Mouse (Mus musculus) limb, embryonic 14.5 days (tissue): ENCODE data around the gene Prr14. TPM values are rescaled to one million over a fixed set of nuclear protein-coding genes. Genes with fewer than 3 reads are reported as not detected.
"Not testable (repeated sequence)": the region's sequence is repeated elsewhere in the genome, so short reads cannot be mapped to it uniquely, and the experiment has no call there.

ENCODE experiments used
- ATAC-seq: fragments of 200-750 bp; cut with Nextera tagmentation; 2 replicates; pipeline ENCODE4 v1.8.0; 2017; ENCODE audit warnings: low read depth, moderate number of reproducible peaks, moderate TSS enrichment; ENCODE audit not compliant: low FRiP score
- DNase-seq: peaks from one replicate; pipeline ENCODE4 v3.0.0-alpha.2; 2015; ENCODE audit warnings: low spot score
- H3K27ac ChIP-seq: fragments of 300-500 bp; sonication (generic); replicated peaks from 2 replicates; pipeline ENCODE4 v1.5.1; 2014; ENCODE audit warnings: low read depth, mild to moderate bottlenecking, low read length, moderate library complexity, mixed read lengths
- H3K27me3 ChIP-seq: fragments of 300-500 bp; sonication (generic); 2 replicates; pipeline ENCODE4 v1.6.1; 2014; ENCODE audit warnings: low read length, mixed read lengths; ENCODE audit not compliant: control insufficient read depth, insufficient read depth
- H3K36me3 ChIP-seq: fragments of 300-500 bp; sonication (generic); 2 replicates; pipeline ENCODE4 v1.6.1; 2014; ENCODE audit warnings: mild to moderate bottlenecking, low read length, moderate library complexity, mixed read lengths; ENCODE audit not compliant: control insufficient read depth, insufficient read depth
- H3K4me1 ChIP-seq: fragments of 300-500 bp; sonication (generic); 2 replicates; pipeline ENCODE4 v1.6.1; 2014; ENCODE audit warnings: antibody characterized with exemption, low read length, mixed read lengths; ENCODE audit not compliant: control insufficient read depth, insufficient read depth
- H3K4me2 ChIP-seq: fragments of 300-500 bp; sonication (generic); replicated peaks from 2 replicates; pipeline ENCODE4 v1.6.1; 2014; ENCODE audit warnings: low read depth, mild to moderate bottlenecking, low read length, moderate library complexity; ENCODE audit not compliant: severe bottlenecking
- H3K4me3 ChIP-seq: fragments of 300-500 bp; sonication (generic); replicated peaks from 2 replicates; pipeline ENCODE4 v1.5.1; 2014; ENCODE audit warnings: low read length
- H3K9ac ChIP-seq: fragments of 300-500 bp; sonication (generic); 2 replicates; pipeline ENCODE4 v1.6.1; 2014; ENCODE audit warnings: mild to moderate bottlenecking, low read depth, low read length, moderate library complexity; ENCODE audit not compliant: severe bottlenecking
- H3K9me3 ChIP-seq: fragments of 300-500 bp; sonication (generic); 2 replicates; pipeline ENCODE4 v1.6.1; 2016; ENCODE audit warnings: low read length; ENCODE audit not compliant: control insufficient read depth
- POLR2A ChIP-seq: fragments of 200-500 bp; IDR thresholded peaks from 2 replicates; pipeline ENCODE4 v1.8.0; 2012; ENCODE audit warnings: inconsistent platforms, mild to moderate bottlenecking, moderate library complexity, borderline replicate concordance; ENCODE audit not compliant: insufficient read depth, insufficient read length; ENCODE audit errors: extremely low read depth
- WGBS: fragments of 180-500 bp; shearing (Covaris S2); extraction: QIAGEN DNeasy Blood & Tissue Kit; methylation state at CpG from one replicate; pipeline ENCODE4 v1.1.7; 2014; 5-methylcytosine and 5-hydroxymethylcytosine counted together
- polyA plus RNA-seq, 2 experiments: library from polyadenylated mRNA; depleted of rRNA in 1 of 2; stranded (reverse) in 1 of 2; unstranded in 1 of 2; fragments of >200 nt; fragmentation: Nextera tagmentation in 1 of 2; extraction: Ambion mirVana in 1 of 2; gene quantifications; 2 replicates each; pipeline versions ENCODE4 v1.2.1 to v1.2.3; 2012 to 2014

Gene Prr14
- polyA plus RNA-seq, 2 experiments, result 43.7 to 65.8 TPM

DNA sequence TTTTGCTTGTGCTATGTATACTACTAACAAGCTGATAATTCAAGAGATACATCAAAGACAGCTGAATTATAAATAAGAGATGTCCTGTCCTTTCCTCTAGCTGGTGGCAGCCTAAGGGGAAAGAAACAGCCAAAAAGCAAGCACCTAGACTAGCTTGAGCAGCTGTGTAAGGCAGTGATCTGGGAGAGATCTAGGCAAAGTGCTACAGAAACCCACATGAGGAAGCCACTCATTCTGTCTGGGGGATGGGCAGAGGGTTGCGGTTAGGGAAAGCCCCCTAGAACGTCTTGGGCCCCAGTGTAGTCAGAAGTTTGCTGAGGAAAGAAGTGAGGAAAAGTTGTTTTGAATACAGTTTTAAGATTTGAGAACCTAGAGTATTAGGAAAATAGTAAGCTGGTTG is 20.9 kb downstream of the Prr14 start:
- no peak for ATAC-seq
- 59% methylated on average over 2 of the region's 2 CpGs for WGBS
- no peaks in the 10 kb centered on the region for H3K9me3 ChIP-seq
- H3K27ac ChIP-seq, result no peak overlapping the region; the same call in 1 of the 2 replicates
- peak overlapping the region; percentile 92 for H3K9ac ChIP-seq
- no peaks in the 10 kb centered on the region for H3K27me3 ChIP-seq
- H3K36me3 ChIP-seq, result peaks cover 59% of the 10 kb centered on the region
- no peak for TF ChIP-seq POLR2A
- peak overlapping the region; percentile 86 for H3K4me2 ChIP-seq
- no peak for DNase-seq
- H3K4me1 ChIP-seq, result peaks cover 14% of the 10 kb centered on the region
- peak overlapping the region; percentile 89 for H3K4me3 ChIP-seq

DNA sequence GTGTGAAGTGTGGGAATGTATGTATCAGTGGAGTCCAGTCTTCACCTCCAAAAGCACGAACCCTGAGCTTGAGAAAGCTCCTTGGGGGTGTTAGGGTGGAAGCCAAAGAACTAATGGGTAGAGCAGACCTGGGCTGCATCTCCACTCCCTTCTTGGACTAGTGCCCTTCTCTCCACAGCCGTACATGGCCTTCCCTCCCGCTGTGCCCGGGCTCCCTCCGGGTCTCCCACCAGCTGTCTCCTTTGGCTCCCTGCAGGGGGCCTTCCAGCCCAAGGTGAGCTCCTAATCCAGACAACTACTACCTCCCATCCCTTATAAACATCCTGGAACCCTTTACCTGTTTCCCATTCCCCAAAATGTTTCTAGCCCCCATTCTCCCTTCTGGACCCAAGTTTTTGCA is 26.0 kb downstream of the Prr14 start:
- 89% methylated on average over 5 of the region's 5 CpGs for WGBS
- Histone ChIP-seq H3K27ac (no peak overlapping the region), H3K4me2 (no peak overlapping the region), H3K9ac (no peak overlapping the region), H3K4me1 (peaks cover 5% of the 10 kb centered on the region), H3K36me3 (peaks cover 93% of the 10 kb centered on the region), H3K4me3 (no peak overlapping the region), H3K9me3 (no peaks in the 10 kb centered on the region), H3K27me3 (no peaks in the 10 kb centered on the region)
- DNase-seq, result no peak
- TF ChIP-seq POLR2A, result no peak
- no peak for ATAC-seq

DNA sequence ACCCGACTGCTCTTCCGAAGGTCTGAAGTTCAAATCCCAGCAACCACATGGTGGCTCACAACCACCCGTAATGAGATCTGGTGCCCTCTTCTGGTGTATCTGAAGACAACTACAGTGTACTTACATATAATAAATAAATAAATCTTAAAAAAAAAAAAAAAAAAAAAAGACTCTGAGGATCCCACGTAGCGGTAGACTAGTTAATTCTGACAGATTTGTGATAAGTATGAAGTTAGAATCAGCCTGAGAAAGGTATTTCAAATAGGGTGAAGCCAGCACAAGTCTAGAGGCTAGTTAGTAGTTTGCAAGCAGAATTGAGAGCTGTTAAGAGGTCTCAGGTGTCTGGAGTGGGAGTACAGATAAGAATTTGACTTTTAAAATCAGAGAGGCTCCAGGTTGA is 29.0 kb downstream of the Prr14 start:
- not testable (repeated sequence) for H3K9me3 ChIP-seq, H3K27ac ChIP-seq, H3K4me2 ChIP-seq, ATAC-seq, H3K4me3 ChIP-seq, DNase-seq, H3K4me1 ChIP-seq, H3K27me3 ChIP-seq, H3K9ac ChIP-seq
- 87% methylated on average over 4 of the region's 5 CpGs for WGBS
- peaks cover 85% of the 10 kb centered on the region for H3K36me3 ChIP-seq

DNA sequence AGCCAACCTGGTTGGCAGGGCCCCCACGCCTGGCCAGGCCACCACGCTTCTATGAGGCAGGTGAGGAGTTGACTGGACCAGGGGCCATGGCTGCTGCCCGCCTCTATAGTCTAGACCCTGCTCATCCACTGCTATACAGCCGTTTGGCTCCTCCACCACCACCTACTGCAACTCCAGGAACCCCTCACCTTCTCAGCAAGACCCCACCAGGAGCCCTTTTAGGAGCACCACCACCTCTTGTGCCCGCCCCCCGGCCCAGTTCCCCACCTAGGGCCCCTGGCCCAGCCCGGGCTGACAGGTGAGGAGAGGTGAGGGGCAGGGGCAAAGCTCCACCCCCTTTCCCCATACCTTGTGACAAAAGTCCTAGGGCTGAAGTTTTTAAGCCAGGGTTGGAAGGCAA is 30.6 kb downstream of the Prr14 start:
- Histone ChIP-seq H3K9me3 (no peaks in the 10 kb centered on the region), H3K9ac (no peak overlapping the region), H3K4me2 (no peak overlapping the region), H3K27ac (no peak overlapping the region), H3K36me3 (peaks cover 69% of the 10 kb centered on the region), H3K4me1 (no peaks in the 10 kb centered on the region), H3K4me3 (no peak overlapping the region), H3K27me3 (no peaks in the 10 kb centered on the region)
- no peak for TF ChIP-seq POLR2A
- no peak for DNase-seq
- ATAC-seq, result no peak
- WGBS, result 97% methylated on average over 7 of the region's 7 CpGs

DNA sequence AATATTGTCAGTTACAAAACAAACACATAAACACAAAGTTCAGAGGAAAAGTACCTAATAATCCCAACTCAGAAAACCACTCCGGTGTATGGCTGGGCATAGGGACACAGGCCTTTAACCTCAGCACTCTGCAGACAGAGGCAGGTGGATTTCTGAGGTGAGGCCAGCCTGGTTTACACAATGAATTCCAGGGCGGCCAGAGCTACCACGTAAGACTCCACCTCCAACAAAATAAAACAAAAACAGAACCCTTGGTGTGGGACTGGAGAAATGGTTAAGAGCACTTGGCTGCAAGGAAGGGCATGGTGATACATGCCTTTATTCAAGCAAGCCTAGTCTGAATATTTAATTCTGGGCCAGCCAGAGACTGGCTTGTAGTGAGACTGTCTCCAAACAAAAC is 32.4 kb downstream of the Prr14 start:
- Histone ChIP-seq H3K9me3 (no peaks in the 10 kb centered on the region), H3K27me3 (no peaks in the 10 kb centered on the region), H3K36me3 (peaks cover 50% of the 10 kb centered on the region), H3K4me1 (no peaks in the 10 kb centered on the region), H3K27ac (no peak overlapping the region), H3K4me3 (no peak overlapping the region), H3K9ac (no peak overlapping the region), H3K4me2 (no peak overlapping the region)
- ATAC-seq (no peak), DNase-seq (no peak)
- WGBS, result 86% methylated on average over 3 of the region's 3 CpGs
- TF ChIP-seq POLR2A, result no peak

DNA sequence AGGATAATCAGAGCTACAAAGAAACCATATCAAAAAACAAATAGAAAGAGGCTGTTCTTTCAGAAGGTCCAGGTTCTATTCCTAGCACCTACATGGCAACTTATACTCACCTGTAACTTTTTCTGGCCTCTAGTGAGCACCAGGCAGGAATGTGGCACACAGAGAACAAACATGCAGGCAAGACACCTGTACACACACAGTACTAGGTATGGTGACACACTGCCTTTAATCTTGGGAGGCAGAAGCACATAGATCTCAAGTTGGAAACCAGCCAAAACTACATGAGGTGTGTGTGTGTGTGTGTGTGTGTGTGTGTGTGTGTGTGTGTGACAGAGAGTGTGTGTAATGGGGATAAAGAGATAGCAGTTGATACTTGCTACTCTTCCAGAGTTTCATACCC is 35.2 kb downstream of the Prr14 start:
- no peak overlapping the region for H3K4me3 ChIP-seq
- TF ChIP-seq POLR2A, result no peak
- peaks cover 25% of the 10 kb centered on the region for H3K36me3 ChIP-seq
- ATAC-seq (no peak), DNase-seq (no peak)
- no peaks in the 10 kb centered on the region for H3K4me1 ChIP-seq
- no peak overlapping the region for H3K9ac ChIP-seq
- H3K4me2 ChIP-seq, result no peak overlapping the region
- H3K27ac ChIP-seq, result no peak overlapping the region
- no peaks in the 10 kb centered on the region for H3K9me3 ChIP-seq
- no peaks in the 10 kb centered on the region for H3K27me3 ChIP-seq
